35 mouse cellular contexts compared by ENCODE assay signal in the genomic region with DNA sequence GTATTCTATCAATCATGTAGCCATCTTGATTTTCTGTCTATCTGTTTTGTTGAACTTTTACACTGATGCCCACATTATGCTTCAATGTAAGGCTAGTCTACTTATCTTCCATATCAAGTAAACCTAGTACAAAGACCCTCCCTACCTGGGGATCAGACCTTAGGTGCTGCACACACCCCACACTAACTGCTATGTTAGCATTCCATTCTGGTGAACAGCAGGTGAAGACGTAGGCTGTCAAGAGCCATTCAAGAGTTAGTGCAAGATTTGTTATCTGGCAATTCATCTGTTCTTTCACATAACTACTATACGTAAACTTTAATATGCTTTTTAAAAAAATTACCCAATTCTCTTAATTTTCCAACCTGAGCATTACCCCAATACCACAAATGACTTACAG.
"Had no signal": no experiment of that assay in that cellular context is flagged by ENCODE, and none has a peak within 500 bp of the region (broad histone marks: within the 10 kb centered on the region; RNA-seq: fewer than 3 reads in every experiment).

No protein-coding gene starts in this region.

- H3K9me3 ChIP-seq: heart, embryonic 10.5 days; heart, embryonic 12.5 days; heart, embryonic 13.5 days; heart, embryonic 15.5 days; hindbrain, embryonic 10.5 days; hindbrain, embryonic 12.5 days; hindbrain, embryonic 13.5 days; hindbrain, embryonic 15.5 days; intestine, embryonic 15.5 days; kidney, embryonic 15.5 days had no signal

- H3K27me3 ChIP-seq: heart, embryonic 12.5 days; heart, embryonic 13.5 days; heart, embryonic 15.5 days; hindbrain, embryonic 12.5 days; hindbrain, embryonic 13.5 days; hindbrain, embryonic 15.5 days; intestine, embryonic 15.5 days; kidney, embryonic 15.5 days had no signal

- H3K4me3 ChIP-seq: heart, embryonic 10.5 days; heart, embryonic 12.5 days; heart, embryonic 13.5 days; heart, embryonic 15.5 days; hindbrain, embryonic 10.5 days; hindbrain, embryonic 12.5 days; hindbrain, embryonic 13.5 days; hindbrain, embryonic 15.5 days; intestine, embryonic 15.5 days; kidney, embryonic 15.5 days; layer of hippocampus, adult 2 months had no signal

- H3K4me1 ChIP-seq: heart, embryonic 10.5 days; heart, embryonic 12.5 days; heart, embryonic 13.5 days; heart, embryonic 15.5 days; hindbrain, embryonic 12.5 days; hindbrain, embryonic 13.5 days; hindbrain, embryonic 15.5 days; intestine, embryonic 15.5 days; kidney, embryonic 15.5 days had no signal

- H3K36me3 ChIP-seq: heart, embryonic 10.5 days; heart, embryonic 12.5 days; heart, embryonic 13.5 days; heart, embryonic 15.5 days; hindbrain, embryonic 10.5 days; hindbrain, embryonic 12.5 days; hindbrain, embryonic 13.5 days; hindbrain, embryonic 15.5 days; intestine, embryonic 15.5 days; kidney, embryonic 15.5 days had no signal

- ATAC-seq: hindbrain, embryonic 16.5 days; hindbrain, postnatal 0 days; inflammation-experienced regulatory T-cells, adult 6 months; intestine, embryonic 15.5 days; intestine, embryonic 16.5 days; intestine, postnatal 0 days had no signal

- H3K4me2 ChIP-seq: heart, embryonic 11.5 days; heart, embryonic 12.5 days; heart, embryonic 13.5 days; heart, embryonic 15.5 days; hindbrain, embryonic 12.5 days; hindbrain, embryonic 13.5 days; hindbrain, embryonic 14.5 days; hindbrain, embryonic 15.5 days; intestine, embryonic 15.5 days; kidney, embryonic 15.5 days had no signal

- H3K9ac ChIP-seq: heart, embryonic 12.5 days; heart, embryonic 13.5 days; heart, embryonic 15.5 days; hindbrain, embryonic 12.5 days; hindbrain, embryonic 13.5 days; hindbrain, embryonic 14.5 days; hindbrain, embryonic 15.5 days; intestine, embryonic 15.5 days; kidney, embryonic 15.5 days had no signal

- DNase-seq: heart, postnatal 10 days; heart, postnatal 14 days; heart, postnatal 36 days; heart, postnatal 4 days; kidney, adult 11 months; kidney, adult 18-20 months; kidney, adult 2 months; kidney, adult 8-10 months; kidney, adult 9 months; kidney, postnatal 10 days; kidney, postnatal 14 days; kidney, postnatal 25 days; kidney, postnatal 36 days; kidney, postnatal 4 days; layer of hippocampus, adult 9-11 months; layer of hippocampus, postnatal 36 days had no signal

- H3K27ac ChIP-seq: heart, embryonic 10.5 days; heart, embryonic 13.5 days; heart, embryonic 15.5 days; hindbrain, embryonic 10.5 days; hindbrain, embryonic 12.5 days; hindbrain, embryonic 13.5 days; hindbrain, embryonic 14.5 days; hindbrain, embryonic 15.5 days; hindbrain, postnatal 0 days; intestine, embryonic 15.5 days; kidney, embryonic 15.5 days; kidney, postnatal 0 days; layer of hippocampus, adult 2 months had no signal
